12 mouse cellular contexts compared by ENCODE assay signal in genomic region chr7:101537541-101537940, GRCm38 (mm10). TPM values are rescaled to one million over a fixed set of nuclear protein-coding genes. Genes with fewer than 3 reads are reported as not detected.
DNase-seq lines count a peak whose midpoint lies in the region; ATAC-seq lines count a peak whose summit lies in the region.
"Had no signal": no experiment of that assay in that cellular context is flagged by ENCODE, and none has a peak within 500 bp of the region (broad histone marks: within the 10 kb centered on the region; RNA-seq: fewer than 3 reads in every experiment).

No protein-coding gene starts in this region.

- peaks cover 6% of the 10 kb centered on the region; the same call in 1 of the 2 replicates for H3K27me3 ChIP-seq in midbrain, embryonic 10.5 days (ENCODE audit: low read depth, poor library complexity, severe bottlenecking)
- H3K27me3 ChIP-seq: intestine, embryonic 15.5 days; liver, embryonic 15.5 days had no signal

- 55% methylated on average over 8 of the region's 8 CpGs for WGBS in midbrain, embryonic 10.5 days

- no peak overlapping the region for H3K4me3 ChIP-seq in midbrain, embryonic 10.5 days
- H3K4me3 ChIP-seq: forebrain, embryonic 12.5 days; heart, embryonic 10.5 days; intestine, embryonic 15.5 days; liver, embryonic 15.5 days; midbrain, embryonic 15.5 days had no signal

- H3K27ac ChIP-seq in midbrain, embryonic 10.5 days (replicated peaks), result no peak overlapping the region
- H3K27ac ChIP-seq: forebrain, embryonic 12.5 days; heart, embryonic 10.5 days; intestine, embryonic 15.5 days; liver, embryonic 15.5 days; midbrain, embryonic 15.5 days had no signal

- no peaks in the 10 kb centered on the region for H3K9me3 ChIP-seq in midbrain, embryonic 10.5 days (replicated peaks)
- H3K9me3 ChIP-seq: forebrain, embryonic 12.5 days; heart, embryonic 10.5 days; intestine, embryonic 15.5 days; liver, embryonic 15.5 days; midbrain, embryonic 15.5 days had no signal

- no peaks in the 10 kb centered on the region for H3K36me3 ChIP-seq in midbrain, embryonic 10.5 days
- H3K36me3 ChIP-seq: forebrain, embryonic 12.5 days; heart, embryonic 10.5 days; intestine, embryonic 15.5 days; liver, embryonic 15.5 days; midbrain, embryonic 15.5 days had no signal

- peak; percentile 68 for ATAC-seq in megakaryocyte progenitor cell, adult 5-6 weeks (replicated peaks; ENCODE audit: poor library complexity)
- ATAC-seq: intestine, embryonic 15.5 days; midbrain, embryonic 15.5 days had no signal

- peaks cover 38% of the 10 kb centered on the region for H3K4me1 ChIP-seq in midbrain, embryonic 10.5 days
- H3K4me1 ChIP-seq: liver, embryonic 15.5 days had no signal

- peak; percentile 20 to 22 for DNase-seq in kidney, postnatal 4 days
- no peak for DNase-seq in kidney, adult 18-20 months
- peak; percentile 61 for DNase-seq in CD4-positive helper T cell, adult 2 months (ENCODE audit: low read depth, low spot score)
- DNase-seq in ZHBTc4 (ENCODE audit: low read depth, low spot score), result peak; percentile 17
- DNase-seq in midbrain, embryonic 10.5 days (ENCODE audit: low spot score), result no peak
- no peak for DNase-seq in kidney, postnatal 14 days

RNA-seq across cellular contexts. Expression of gene Art2b, which starts 47.9 kb away (rescaled TPM):
- total RNA-seq in megakaryocyte progenitor cell, adult 5-6 weeks (2015), result not detected in 2 replicates
- total RNA-seq in megakaryocyte progenitor cell, adult 5-6 weeks (2017), result 0.08 and 0.20 TPM in 2 replicates
- polyA plus RNA-seq in midbrain, embryonic 10.5 days (2016; fragmentation: Nextera tagmentation; extraction: Ambion mirVana), result not detected in 2 replicates
- polyA plus RNA-seq: forebrain, embryonic 12.5 days; heart, embryonic 10.5 days; liver, embryonic 15.5 days; midbrain, embryonic 15.5 days had no signal

Comparison
In these comparisons a context has a peak if more than half of its experiments do, and no peak if none do; other contexts are left out.
1. DNase-seq: peak in kidney, postnatal 4 days (2 of 2), CD4-positive helper T cell, adult 2 months (single experiment) and ZHBTc4 (single experiment); none in kidney, adult 18-20 months (single experiment), midbrain, embryonic 10.5 days (single experiment) and kidney, postnatal 14 days (single experiment).